Mouse (Mus musculus): ENCODE results near the gene Trim25.
"Not testable (repeated sequence)": the region's sequence is repeated elsewhere in the genome, so short reads cannot be mapped to it uniquely, and the experiment has no call there.

Trim25 gene

GRCm38 (mm10) chr11:89024181-89024881, 25.2 kb downstream of the Trim25 start:
- DNase-seq (ENCODE audit: low read depth, low spot score) = no peak

- DNase-seq (ENCODE audit: low read depth, low spot score) = no peak
Observed at GRCm38 (mm10) chr11:89025603-89026002, 26.4 kb downstream of the Trim25 start.

- DNase-seq (ENCODE audit: low read depth, low spot score) = no peak
Observed at GRCm38 (mm10) chr11:89026117-89026516, 26.9 kb downstream of the Trim25 start.

GRCm38 (mm10) chr11:89027955-89028361, 28.8 kb downstream of the Trim25 start:
- DNase-seq (ENCODE audit: low read depth, low spot score) = no peak

GRCm38 (mm10) chr11:89028871-89029405, 29.8 kb downstream of the Trim25 start:
- no peak for DNase-seq (ENCODE audit: low read depth, low spot score)

- no peak for DNase-seq (ENCODE audit: low read depth, low spot score)
Observed at GRCm38 (mm10) chr11:89030552-89030951, 31.4 kb downstream of the Trim25 start.

- no peak for DNase-seq (ENCODE audit: low read depth, low spot score)
Observed at GRCm38 (mm10) chr11:89031189-89031588, 32.0 kb downstream of the Trim25 start.

- DNase-seq (ENCODE audit: low read depth, low spot score) = no peak
Observed at GRCm38 (mm10) chr11:89034592-89034991, 35.4 kb downstream of the Trim25 start.

- DNase-seq (ENCODE audit: low read depth, low spot score) = no peak
Observed at GRCm38 (mm10) chr11:89035552-89035951, 36.4 kb downstream of the Trim25 start.

- DNase-seq (ENCODE audit: low read depth, low spot score) = no peak
Observed at GRCm38 (mm10) chr11:89038496-89038895, 39.3 kb downstream of the Trim25 start.

- DNase-seq (ENCODE audit: low read depth, low spot score) = no peak
Observed at GRCm38 (mm10) chr11:89039325-89039724, 40.1 kb downstream of the Trim25 start.

GRCm38 (mm10) chr11:89041073-89041472, 41.9 kb downstream of the Trim25 start:
- DNase-seq (ENCODE audit: low read depth, low spot score) = not testable (repeated sequence)

GRCm38 (mm10) chr11:89043046-89043445, 43.9 kb downstream of the Trim25 start:
- no peak for DNase-seq (ENCODE audit: low read depth, low spot score)

GRCm38 (mm10) chr11:89045501-89045900, 46.3 kb downstream of the Trim25 start:
- not testable (repeated sequence) for DNase-seq (ENCODE audit: low read depth, low spot score)

GRCm38 (mm10) chr11:89046021-89046420, 46.8 kb downstream of the Trim25 start:
- no peak for DNase-seq (ENCODE audit: low read depth, low spot score)

- no peak for DNase-seq (ENCODE audit: low read depth, low spot score)
Observed at GRCm38 (mm10) chr11:89051767-89052166, 52.6 kb downstream of the Trim25 start.

GRCm38 (mm10) chr11:89055931-89056690, 56.9 kb downstream of the Trim25 start:
- DNase-seq (ENCODE audit: low read depth, low spot score) = no peak

GRCm38 (mm10) chr11:89058515-89059270, 59.5 kb downstream of the Trim25 start:
- no peak for DNase-seq (ENCODE audit: low read depth, low spot score)

- DNase-seq (ENCODE audit: low read depth, low spot score) = peak; percentile 34
Observed at GRCm38 (mm10) chr11:89059919-89060422, 60.8 kb downstream of the Trim25 start.

- DNase-seq (ENCODE audit: low read depth, low spot score) = peak; percentile 88
Observed at GRCm38 (mm10) chr11:89060423-89061089, 61.4 kb downstream of the Trim25 start.

GRCm38 (mm10) chr11:89061362-89061761, 62.2 kb downstream of the Trim25 start:
- DNase-seq (ENCODE audit: low read depth, low spot score) = no peak

Data from forelimb bud, embryonic 11.5 days (tissue).